Mouse (Mus musculus) left cerebral cortex, adult 2 months (tissue): ENCODE measurements around the gene Ttll8. TPM values are rescaled to one million over a fixed set of nuclear protein-coding genes. Genes with fewer than 3 reads are reported as not detected.

Experiments
- DNase-seq, 2 experiments: peaks; one replicate each; pipeline ENCODE4 v3.0.0; 2021 to 2022; ENCODE audit warnings: low spot score in 2 of 2, mixed read lengths in 1 of 2; ENCODE audit errors: extremely low spot score in 1 of 2
- H3K27ac ChIP-seq: fragments of 200-600 bp; 2 replicates; pipeline ENCODE4 v1.8.1; 2022
- H3K4me3 ChIP-seq: fragments of 200-600 bp; 2 replicates; pipeline ENCODE4 v1.8.1; 2022
- CTCF ChIP-seq: fragments of 200-600 bp; IDR thresholded peaks from 2 replicates; pipeline ENCODE4 v1.8.1; 2022; ENCODE audit warnings: antibody characterized with exemption, mild to moderate bottlenecking, moderate library complexity
- intact Hi-C: fragments of 180-260 bp; cut with DNase I; formaldehyde crosslinking; loops from one replicate; pipeline ENCODE4 v1.15.1; 2025
- total RNA-seq, 2 experiments: library from RNA; stranded (reverse); gene quantifications; 2 replicates each; pipeline ENCODE4 v1.2.3; 2021

Ttll8 gene
- total RNA-seq, 2 experiments from 2014 or later: 1.2 to 2.4 TPM

DNA sequence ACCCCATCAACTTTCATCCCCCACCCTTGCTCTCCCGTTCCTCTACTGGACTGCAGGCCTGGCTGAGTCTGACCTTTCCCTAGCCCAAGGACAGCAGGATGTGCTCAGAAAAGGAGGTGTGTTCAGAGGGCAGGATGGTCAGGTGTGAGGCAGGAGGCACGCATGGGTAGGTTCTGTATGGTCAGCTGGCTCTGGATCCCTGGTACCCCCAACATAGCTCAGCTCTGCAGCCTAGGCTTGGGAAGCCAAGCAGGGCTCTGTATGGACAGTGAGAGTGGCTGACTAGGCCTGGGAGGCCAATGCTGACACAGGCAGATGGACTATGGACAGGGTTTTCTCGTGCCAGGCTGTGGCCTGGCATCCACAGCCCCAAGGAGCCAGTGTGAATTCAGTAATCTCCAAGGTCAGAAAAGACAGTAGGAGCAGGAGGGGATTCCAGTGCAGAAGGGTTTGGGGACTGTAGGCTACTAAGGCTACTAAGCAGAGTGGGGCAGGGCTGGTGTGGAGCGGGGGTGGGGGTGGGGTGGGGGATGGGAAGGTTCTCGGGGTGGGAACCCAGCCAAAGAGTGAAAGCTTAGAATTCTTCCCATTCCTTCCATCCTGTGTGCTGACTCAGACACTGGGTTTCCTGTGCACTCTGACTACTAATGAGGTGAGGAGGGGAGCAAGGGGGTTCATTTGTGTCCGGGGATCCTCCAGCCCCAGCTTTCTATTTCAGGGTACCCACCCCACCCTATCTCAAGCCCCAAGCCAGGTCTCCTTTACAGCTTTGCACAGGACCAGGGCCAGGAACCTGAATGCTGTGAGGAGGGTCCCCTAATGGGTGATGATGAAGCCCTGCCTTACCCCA is 99.9 kb downstream of the Ttll8 start:
- Histone ChIP-seq H3K27ac (peak overlapping the region; percentile 50; the same call in 1 of the 2 replicates), H3K4me3 (no peak overlapping the region)
- intact Hi-C loops: no loop called here
- TF ChIP-seq CTCF: no peak
- DNase-seq: no peak

DNA sequence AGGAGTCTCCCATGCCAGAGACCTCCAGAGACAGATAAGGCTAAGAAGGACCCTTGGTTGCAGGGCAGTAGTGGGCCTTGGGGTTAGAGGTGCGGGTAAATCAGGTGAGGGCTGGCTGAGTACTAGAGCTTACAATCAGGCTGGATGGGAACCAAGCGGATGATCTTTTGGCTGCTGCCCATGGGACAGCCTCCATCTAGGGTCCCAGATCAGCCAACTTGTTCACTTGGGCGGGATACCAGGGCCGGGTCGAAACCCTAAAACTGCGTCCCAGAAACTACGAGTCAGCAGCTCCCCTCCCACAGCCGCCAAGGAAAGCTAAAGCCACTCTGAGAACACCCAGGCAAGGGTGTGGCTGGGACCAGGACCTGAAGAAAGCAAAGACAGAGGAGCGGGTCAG is 101.1 kb downstream of the Ttll8 start:
- no peak overlapping the region for H3K27ac ChIP-seq
- no peak overlapping the region for H3K4me3 ChIP-seq
- no peak for DNase-seq
- TF ChIP-seq CTCF: no peak
- intact Hi-C loops: no loop called here

GRCm38 (mm10) chr15:88851507-88852149 is 102.6 kb downstream of the Ttll8 start:
- Histone ChIP-seq H3K4me3 (no peak overlapping the region), H3K27ac (peak overlapping the region; percentile 83)
- intact Hi-C loops: no loop called here
- DNase-seq: no peak
- no peak for TF ChIP-seq CTCF

- Histone ChIP-seq H3K27ac (peak overlapping the region; percentile 83), H3K4me3 (no peak overlapping the region)
- no peak for DNase-seq
- TF ChIP-seq CTCF: no peak
- intact Hi-C loops: no loop called here
Observed at GRCm38 (mm10) chr15:88851076-88851475, 103.1 kb downstream of the Ttll8 start.

DNA sequence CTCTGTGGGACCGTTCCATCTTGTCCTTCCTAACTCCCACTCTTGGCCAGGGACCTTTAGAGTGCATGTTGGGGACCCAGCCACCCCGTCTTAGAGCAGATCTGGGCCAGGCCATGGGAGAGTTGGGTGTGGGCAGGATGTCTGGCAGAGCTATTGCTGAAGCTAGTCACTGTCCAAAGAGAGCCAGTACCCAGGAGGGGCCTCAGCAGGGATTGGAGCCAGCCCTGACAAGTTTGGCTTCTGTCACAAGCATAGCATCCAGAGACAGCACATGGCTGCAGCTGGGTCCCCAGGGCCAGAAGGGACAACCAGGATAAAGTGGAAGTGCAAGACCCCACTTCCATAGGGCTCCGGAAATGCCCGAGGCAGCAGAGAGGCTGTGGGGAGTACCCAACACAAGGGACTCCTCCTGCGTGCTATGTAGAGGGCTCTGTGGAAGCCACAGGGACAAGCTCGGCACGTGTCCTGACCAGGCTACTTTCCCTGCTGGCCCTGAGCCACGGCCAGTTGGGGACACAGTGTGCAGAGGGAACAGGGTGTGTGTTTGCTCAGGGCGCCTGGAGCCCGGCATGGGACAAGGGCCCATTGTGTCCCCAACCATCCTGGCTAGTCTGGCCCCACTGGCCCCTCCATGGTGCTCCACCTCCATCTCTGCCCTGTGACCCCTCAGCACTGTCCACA is 103.9 kb downstream of the Ttll8 start:
- intact Hi-C loops: no loop called here
- Histone ChIP-seq H3K27ac (peak overlapping the region; percentile 83), H3K4me3 (no peak overlapping the region)
- peak; percentile 73 to 78 for DNase-seq
- TF ChIP-seq CTCF: no peak

DNA sequence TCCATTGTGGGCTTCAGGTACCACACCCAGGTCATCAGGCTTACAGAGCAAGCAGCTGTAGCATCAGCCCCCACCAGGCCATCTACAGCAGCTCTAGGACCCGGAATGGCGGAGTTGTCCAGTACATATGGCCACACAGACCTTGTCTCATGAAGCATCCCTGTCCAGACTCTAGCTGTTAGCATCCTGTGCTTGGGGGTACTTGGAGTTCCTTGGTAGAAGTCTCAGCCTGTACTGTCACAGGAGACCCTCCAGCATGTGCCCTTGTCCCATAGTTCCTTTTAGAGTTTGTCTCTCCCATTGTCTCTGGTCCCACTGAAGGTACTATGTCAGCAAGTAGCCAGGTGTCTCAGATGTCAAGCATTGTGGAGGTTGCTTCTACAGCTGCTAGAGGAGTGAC is 104.6 kb downstream of the Ttll8 start:
- DNase-seq: no peak
- intact Hi-C loops: no loop called here
- peak overlapping the region; percentile 83 for H3K27ac ChIP-seq
- no peak overlapping the region for H3K4me3 ChIP-seq
- TF ChIP-seq CTCF: no peak

- Histone ChIP-seq H3K4me3 (no peak overlapping the region), H3K27ac (no peak overlapping the region)
- no peak for DNase-seq
- intact Hi-C loops: no loop called here
- no peak for TF ChIP-seq CTCF
Observed at GRCm38 (mm10) chr15:88848661-88849060, 105.6 kb downstream of the Ttll8 start.

GRCm38 (mm10) chr15:88844966-88845365 is 109.3 kb downstream of the Ttll8 start:
- TF ChIP-seq CTCF: no peak
- no peak for DNase-seq

GRCm38 (mm10) chr15:88843486-88844097 is 110.6 kb downstream of the Ttll8 start:
- DNase-seq: peak; percentile 35 to 37
- TF ChIP-seq CTCF: peak; percentile 8
- H3K4me3 ChIP-seq: no peak overlapping the region
- no peak overlapping the region; the same call in 1 of the 2 replicates for H3K27ac ChIP-seq
- intact Hi-C loops: no loop called here

More at GRCm38 (mm10) chr15:88844966-88845365, 109.3 kb downstream of the Ttll8 start:
- H3K4me3 ChIP-seq: no peak overlapping the region
- intact Hi-C loops: no loop called here
- no peak overlapping the region for H3K27ac ChIP-seq

DNA sequence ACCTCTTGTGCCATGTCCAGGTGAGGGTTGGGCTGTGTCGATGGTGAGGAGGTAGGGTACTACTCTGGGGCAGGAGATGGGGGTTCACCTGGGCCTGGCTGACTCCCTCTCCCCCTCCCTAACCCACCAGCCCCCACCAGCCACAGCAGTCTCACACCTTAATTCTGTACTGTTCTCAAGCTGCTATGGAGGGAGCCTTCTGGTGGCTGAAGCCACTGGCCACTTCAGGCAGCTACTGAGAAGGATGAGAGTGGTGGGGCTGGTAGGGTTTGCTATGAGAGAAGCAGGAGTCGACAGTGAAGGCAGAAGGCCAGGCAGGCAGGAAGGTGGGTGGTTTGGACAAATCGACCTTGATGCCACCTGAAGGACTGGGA is 111.9 kb downstream of the Ttll8 start:
- no peak for DNase-seq
- no peak for TF ChIP-seq CTCF
- Histone ChIP-seq H3K4me3 (no peak overlapping the region), H3K27ac (peak overlapping the region; percentile 16; the same call in 1 of the 2 replicates)
- intact Hi-C loops: no loop called here

DNA sequence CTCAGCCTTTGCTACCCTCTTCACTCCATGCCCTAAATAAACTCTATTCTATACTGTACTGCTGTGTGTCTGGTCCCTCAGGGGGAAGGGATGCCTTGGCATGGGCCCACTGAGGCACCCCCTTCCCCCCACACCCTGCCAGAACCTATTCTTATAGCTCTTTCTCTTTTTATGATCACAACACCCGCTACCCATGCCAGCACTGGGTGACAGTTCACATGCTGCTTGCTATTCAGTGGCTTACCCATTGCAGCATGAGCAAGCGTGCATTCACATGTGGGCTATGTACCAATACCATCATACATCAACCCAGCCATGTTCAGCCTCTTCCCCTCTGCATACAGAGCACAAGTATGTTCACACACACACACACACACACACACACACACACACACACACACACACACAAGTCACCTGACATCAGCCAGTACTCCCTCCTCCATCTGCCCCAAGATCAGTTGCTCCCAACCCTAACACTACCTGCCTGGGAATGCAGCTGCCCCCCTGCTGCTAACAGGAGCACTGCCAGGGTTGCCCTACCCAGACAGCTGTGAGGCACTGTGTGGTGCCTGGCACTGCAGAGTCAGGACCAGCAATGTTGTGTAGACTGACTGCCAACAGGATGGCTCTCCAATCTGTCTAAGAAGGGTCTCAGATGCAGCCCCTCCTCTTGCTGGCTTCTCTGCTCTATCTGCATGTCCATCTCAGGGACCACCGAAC is 112.5 kb downstream of the Ttll8 start:
- Histone ChIP-seq H3K4me3 (no peak overlapping the region), H3K27ac (peak overlapping the region; percentile 16; the same call in 1 of the 2 replicates)
- no peak for TF ChIP-seq CTCF
- no peak for DNase-seq
- intact Hi-C loops: no loop called here
